Mouse (Mus musculus): ENCODE results near the gene Siae. TPM values are rescaled to one million over a fixed set of nuclear protein-coding genes. Genes with fewer than 3 reads are reported as not detected.

Siae gene
- polyA plus RNA-seq, 1 experiment = 8.0 TPM

DNA sequence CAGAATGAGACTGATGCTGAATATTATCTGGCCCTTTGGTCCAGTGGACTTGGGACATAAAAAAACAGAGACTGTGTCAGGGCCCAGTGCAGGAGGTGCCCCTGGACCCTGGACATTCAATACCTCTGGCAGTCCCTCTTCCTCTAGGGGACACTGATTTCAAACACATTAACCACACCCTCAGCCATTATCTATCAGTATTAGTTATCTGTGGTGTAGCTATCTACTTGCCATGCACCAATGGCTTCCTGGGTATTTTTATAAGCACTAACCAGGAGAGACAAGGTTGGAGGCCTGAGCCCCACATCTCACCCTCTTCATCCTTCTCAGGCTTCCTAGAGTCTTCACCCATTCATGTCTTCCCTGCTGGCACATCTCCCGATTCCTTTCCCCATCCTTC, 5.1 kb upstream of the Siae start:
- TF ChIP-seq CTCF (IDR thresholded peaks at IDR 0.05; ENCODE audit: extremely low read depth, insufficient read length, insufficient replicate concordance, low read depth, low read length) (no peak), POLR2A (IDR thresholded peaks at IDR 0.05; ENCODE audit: low read depth, low read length) (no peak)
- 66% methylated on average over 1 of the region's 1 CpGs for WGBS
- Histone ChIP-seq H3K4me3 (ENCODE audit: low read depth, low read length) (no peak overlapping the region), H3K4me1 (ENCODE audit: control insufficient read depth, insufficient read depth, insufficient read length, low read length) (peaks cover 5% of the 10 kb centered on the region), H3K27ac (ENCODE audit: insufficient read depth, low read depth, low read length) (no peak overlapping the region), H3K36me3 (ENCODE audit: control insufficient read depth, insufficient read depth, low read length) (no peaks in the 10 kb centered on the region), H3K27me3 (ENCODE audit: control insufficient read depth, insufficient read depth, low read length) (peaks cover 9% of the 10 kb centered on the region)

DNA sequence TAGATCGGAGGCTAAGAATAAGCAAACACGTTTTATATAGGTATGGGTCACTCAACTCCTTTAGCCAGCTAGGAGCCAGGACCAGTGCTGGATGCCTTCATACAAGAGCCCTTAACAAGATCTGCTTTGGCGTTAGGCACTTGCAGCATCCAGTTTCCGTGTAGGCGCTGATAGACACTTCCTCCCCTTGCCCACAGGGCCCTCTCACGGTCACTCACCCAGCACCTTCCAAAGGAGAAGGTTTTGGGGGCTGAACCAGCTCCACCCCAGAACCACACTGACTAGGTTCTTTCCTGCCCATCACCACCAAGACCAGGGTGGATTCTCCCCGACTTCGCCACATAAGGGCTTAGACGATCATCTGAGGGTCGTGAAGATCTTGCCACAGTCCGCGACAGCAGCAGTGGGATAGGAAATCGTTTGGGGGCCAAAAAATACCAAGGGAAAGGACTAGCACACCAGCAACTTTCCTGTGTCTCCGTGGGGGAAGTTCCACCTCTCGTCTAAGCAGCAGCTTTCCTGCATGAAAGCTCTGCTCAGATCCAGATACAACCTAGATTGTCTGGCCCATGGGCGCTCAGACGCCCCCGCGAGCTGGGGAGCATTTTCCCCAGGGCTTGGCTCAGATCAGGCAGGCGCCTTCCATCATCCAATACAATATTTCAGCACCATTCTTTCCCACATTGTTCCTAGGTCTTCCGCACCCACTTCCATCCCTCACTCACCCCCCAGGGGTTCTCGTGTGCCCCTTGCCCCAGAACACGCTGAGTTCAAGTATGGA, 3.6 kb upstream of the Siae start:
- peaks cover 9% of the 10 kb centered on the region for H3K27me3 ChIP-seq (ENCODE audit: control insufficient read depth, insufficient read depth, low read length)
- TF ChIP-seq CTCF (IDR thresholded peaks at IDR 0.05; ENCODE audit: extremely low read depth, insufficient read length, insufficient replicate concordance, low read depth, low read length) = no peak
- no peak for TF ChIP-seq POLR2A (IDR thresholded peaks at IDR 0.05; ENCODE audit: low read depth, low read length)
- H3K27ac ChIP-seq (ENCODE audit: insufficient read depth, low read depth, low read length) = no peak overlapping the region
- no peaks in the 10 kb centered on the region for H3K36me3 ChIP-seq (ENCODE audit: control insufficient read depth, insufficient read depth, low read length)
- H3K4me3 ChIP-seq (ENCODE audit: low read depth, low read length) = peak overlapping the region; percentile 48
- WGBS = 4% methylated on average over 23 of the region's 23 CpGs
- peaks cover 5% of the 10 kb centered on the region for H3K4me1 ChIP-seq (ENCODE audit: control insufficient read depth, insufficient read depth, insufficient read length, low read length)

- H3K4me3 ChIP-seq (ENCODE audit: low read depth, low read length) = peak within 1 kb of the TSS; percentile 48
- H3K27me3 ChIP-seq (ENCODE audit: control insufficient read depth, insufficient read depth, low read length) = peaks cover 9% of the 10 kb centered on the region
- no peaks in the 10 kb centered on the region for H3K36me3 ChIP-seq (ENCODE audit: control insufficient read depth, insufficient read depth, low read length)
- no peak for TF ChIP-seq CTCF (IDR thresholded peaks at IDR 0.05; ENCODE audit: extremely low read depth, insufficient read length, insufficient replicate concordance, low read depth, low read length)
- no peak for TF ChIP-seq POLR2A (IDR thresholded peaks at IDR 0.05; ENCODE audit: low read depth, low read length)
- 4% methylated on average over 31 of the region's 31 CpGs for WGBS
- no peak within 1 kb of the TSS for H3K27ac ChIP-seq (ENCODE audit: insufficient read depth, low read depth, low read length)
- peaks cover 5% of the 10 kb centered on the region for H3K4me1 ChIP-seq (ENCODE audit: control insufficient read depth, insufficient read depth, insufficient read length, low read length)
These were observed 2.8 kb upstream of the Siae start, which contains the start of gene Nrgn for GRCm38 (mm10) chr9:37552536-37553293. TSS of gene Nrgn (minus strand) at chr9:37552904.

DNA sequence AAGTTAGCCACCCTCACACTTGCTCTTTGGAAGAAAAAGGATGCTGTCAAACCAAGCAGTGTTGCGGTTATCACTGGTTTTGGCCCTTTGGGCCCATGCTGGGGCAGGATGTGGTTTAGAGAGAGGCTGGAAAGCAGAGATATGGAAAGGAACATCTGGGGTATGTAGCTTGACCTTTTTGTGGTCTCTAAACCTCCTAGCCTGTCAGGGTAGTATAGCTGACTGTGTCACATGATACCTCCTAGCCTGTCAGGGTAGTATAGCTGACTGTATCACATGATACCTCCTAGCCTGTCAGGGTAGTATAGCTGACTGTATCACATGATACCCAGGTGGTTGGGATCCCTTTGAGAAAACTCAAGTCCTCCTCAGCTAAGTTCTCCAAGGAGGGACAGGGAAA, 1.2 kb upstream of the Siae start:
- 88% methylated on average over 1 of the region's 1 CpGs for WGBS
- peaks cover 9% of the 10 kb centered on the region for H3K27me3 ChIP-seq (ENCODE audit: control insufficient read depth, insufficient read depth, low read length)
- TF ChIP-seq CTCF (IDR thresholded peaks at IDR 0.05; ENCODE audit: extremely low read depth, insufficient read length, insufficient replicate concordance, low read depth, low read length) (no peak), POLR2A (IDR thresholded peaks at IDR 0.05; ENCODE audit: low read depth, low read length) (no peak)
- no peak overlapping the region for H3K27ac ChIP-seq (ENCODE audit: insufficient read depth, low read depth, low read length)
- no peak overlapping the region for H3K4me3 ChIP-seq (ENCODE audit: low read depth, low read length)
- no peaks in the 10 kb centered on the region for H3K36me3 ChIP-seq (ENCODE audit: control insufficient read depth, insufficient read depth, low read length)
- H3K4me1 ChIP-seq (ENCODE audit: control insufficient read depth, insufficient read depth, insufficient read length, low read length) = peaks cover 5% of the 10 kb centered on the region

- Histone ChIP-seq H3K36me3 (ENCODE audit: control insufficient read depth, insufficient read depth, low read length) (no peaks in the 10 kb centered on the region), H3K4me1 (ENCODE audit: control insufficient read depth, insufficient read depth, insufficient read length, low read length) (peaks cover 5% of the 10 kb centered on the region), H3K27me3 (ENCODE audit: control insufficient read depth, insufficient read depth, low read length) (peaks cover 9% of the 10 kb centered on the region), H3K4me3 (ENCODE audit: low read depth, low read length) (no peak overlapping the region), H3K27ac (ENCODE audit: insufficient read depth, low read depth, low read length) (no peak overlapping the region)
- WGBS = 71% methylated on average over 3 of the region's 3 CpGs
- TF ChIP-seq CTCF (IDR thresholded peaks at IDR 0.05; ENCODE audit: extremely low read depth, insufficient read length, insufficient replicate concordance, low read depth, low read length) (no peak), POLR2A (IDR thresholded peaks at IDR 0.05; ENCODE audit: low read depth, low read length) (no peak)
These were observed 868 bp downstream of the Siae start for GRCm38 (mm10) chr9:37556366-37556765.

- TF ChIP-seq CTCF (IDR thresholded peaks at IDR 0.05; ENCODE audit: extremely low read depth, insufficient read length, insufficient replicate concordance, low read depth, low read length) = no peak
- no peak for TF ChIP-seq POLR2A (IDR thresholded peaks at IDR 0.05; ENCODE audit: low read depth, low read length)
- no peaks in the 10 kb centered on the region for H3K4me1 ChIP-seq (ENCODE audit: control insufficient read depth, insufficient read depth, insufficient read length, low read length)
- WGBS = 91% methylated on average over 2 of the region's 2 CpGs
These were observed 5.1 kb downstream of the Siae start for GRCm38 (mm10) chr9:37560617-37561016.

DNA sequence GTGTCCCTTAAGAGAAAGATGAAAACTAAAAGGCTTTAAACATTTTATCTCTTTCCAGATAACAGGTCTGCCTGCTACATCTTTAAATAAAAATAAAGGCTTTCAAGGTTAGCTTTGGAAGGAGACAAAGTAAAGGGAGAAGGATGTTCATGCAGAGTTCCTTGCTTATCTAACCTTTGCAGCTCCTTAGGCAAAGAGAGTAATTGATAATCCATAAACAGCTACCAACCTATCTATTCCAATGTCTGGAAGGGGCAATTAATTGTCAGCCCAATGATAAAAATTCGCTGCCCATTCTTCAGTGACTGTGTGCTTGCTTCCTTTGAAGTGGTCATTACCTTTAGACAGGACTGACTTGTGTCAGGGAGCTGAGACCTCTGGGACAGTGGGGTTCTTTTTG, 8.3 kb downstream of the Siae start:
- WGBS = 42% methylated on average over 1 of the region's 1 CpGs
- peaks cover 9% of the 10 kb centered on the region for H3K4me1 ChIP-seq (ENCODE audit: control insufficient read depth, insufficient read depth, insufficient read length, low read length)
- no peak for TF ChIP-seq POLR2A (IDR thresholded peaks at IDR 0.05; ENCODE audit: low read depth, low read length)
- TF ChIP-seq CTCF (IDR thresholded peaks at IDR 0.05; ENCODE audit: extremely low read depth, insufficient read length, insufficient replicate concordance, low read depth, low read length) = no peak
- H3K4me3 ChIP-seq (ENCODE audit: low read depth, low read length) = no peak overlapping the region
- no peaks in the 10 kb centered on the region for H3K36me3 ChIP-seq (ENCODE audit: control insufficient read depth, insufficient read depth, low read length)
- H3K27me3 ChIP-seq (ENCODE audit: control insufficient read depth, insufficient read depth, low read length) = no peaks in the 10 kb centered on the region
- no peak overlapping the region for H3K27ac ChIP-seq (ENCODE audit: insufficient read depth, low read depth, low read length)

More at GRCm38 (mm10) chr9:37560617-37561016, 5.1 kb downstream of the Siae start:
- Histone ChIP-seq H3K4me3 (ENCODE audit: low read depth, low read length) (no peak overlapping the region), H3K27ac (ENCODE audit: insufficient read depth, low read depth, low read length) (no peak overlapping the region), H3K27me3 (ENCODE audit: control insufficient read depth, insufficient read depth, low read length) (no peaks in the 10 kb centered on the region), H3K36me3 (ENCODE audit: control insufficient read depth, insufficient read depth, low read length) (no peaks in the 10 kb centered on the region)
